Mouse (Mus musculus): ENCODE measurements around the gene Slmap. TPM values are rescaled to one million over a fixed set of nuclear protein-coding genes. Genes with fewer than 3 reads are reported as not detected.

Slmap gene
- total RNA-seq (2023) = 10 to 100 TPM; 73.5 to 79.0 TPM

DNA sequence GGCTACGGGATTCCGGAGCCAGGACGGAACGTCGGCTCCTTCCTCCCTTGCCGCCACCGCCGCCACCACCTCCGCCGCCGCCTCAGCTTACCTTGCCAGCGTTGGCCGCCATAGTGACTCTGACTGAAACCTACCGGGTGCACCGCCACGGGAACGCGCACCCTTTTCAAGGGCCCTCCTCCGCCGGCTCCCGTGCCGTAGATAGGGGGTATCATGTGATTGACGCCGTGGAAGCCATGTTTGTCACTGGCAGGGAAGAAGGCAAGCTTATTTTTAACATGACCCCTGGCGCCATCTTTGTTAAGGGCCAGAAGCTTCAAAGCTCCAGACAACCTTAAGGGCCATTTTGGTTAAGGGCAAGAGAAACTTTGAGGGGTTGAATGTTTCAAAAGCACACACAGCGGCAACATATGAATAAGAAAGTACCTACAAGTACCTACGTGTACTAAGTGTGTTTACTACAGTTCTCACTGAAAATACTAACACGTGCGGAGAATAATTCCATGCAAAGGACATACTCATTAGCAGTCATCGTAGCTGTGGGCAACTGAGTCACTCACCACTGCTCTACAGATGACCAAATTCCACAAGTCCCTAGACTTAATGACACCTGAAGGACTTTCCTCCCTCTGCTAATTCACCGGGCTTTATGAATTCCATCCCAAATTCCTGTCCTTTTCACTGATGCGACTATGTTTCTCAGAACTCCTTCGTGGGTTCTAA lies at the start of gene Slmap:
Gene Slmap, minus strand, starts transcription at position 175 of the 723 bp plus-strand sequence.

DNA sequence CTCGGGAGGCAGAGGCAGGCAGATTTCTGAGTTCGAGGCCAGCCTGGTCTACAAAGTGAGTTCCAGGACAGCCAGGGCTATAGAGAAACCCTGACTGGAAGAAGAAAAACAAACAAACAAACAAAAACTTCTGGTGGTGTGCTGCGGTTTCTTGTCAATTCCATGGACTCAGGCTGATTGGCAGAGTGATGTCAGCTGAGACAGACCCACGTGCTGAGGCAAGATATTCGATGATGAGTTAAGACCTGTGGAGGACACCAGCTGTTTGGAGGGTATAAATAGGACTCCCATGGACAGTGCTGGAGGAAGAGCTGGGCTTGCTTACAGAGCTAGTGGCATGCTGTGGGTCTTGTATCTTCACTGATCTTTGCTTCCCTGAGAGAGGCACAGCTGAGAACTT lies 38.8 kb upstream of the Slmap start, which contains the start of gene Dennd6a:
Gene Dennd6a, plus strand, starts transcription at position 301 of the 400 bp plus-strand sequence.

Other genes with a start within 250 kb of the Slmap start
- gene Dennd6a, start 38.9 kb upstream of the Slmap start, total RNA-seq (2023) = 10 to 100 TPM; 65.8 to 79.3 TPM
- gene Arf4, start 103.1 kb upstream of the Slmap start, total RNA-seq (2023) = 100 to 1,000 TPM; 171 to 183 TPM
- 10 to 100 TPM; 10.8 to 12.2 TPM for gene Pde12, start 135.0 kb upstream of the Slmap start, total RNA-seq (2023)
- under 1 TPM; 0.64 to 0.71 TPM for gene Dnah12, start 158.3 kb upstream of the Slmap start, total RNA-seq (2023)